Mouse (Mus musculus) cerebellum, adult 11 months (tissue): ENCODE data around the gene Smim24.

ENCODE experiments used
- DNase-seq: peaks from one replicate; pipeline ENCODE4 v3.0.0; 2022

Smim24 gene

DNA sequence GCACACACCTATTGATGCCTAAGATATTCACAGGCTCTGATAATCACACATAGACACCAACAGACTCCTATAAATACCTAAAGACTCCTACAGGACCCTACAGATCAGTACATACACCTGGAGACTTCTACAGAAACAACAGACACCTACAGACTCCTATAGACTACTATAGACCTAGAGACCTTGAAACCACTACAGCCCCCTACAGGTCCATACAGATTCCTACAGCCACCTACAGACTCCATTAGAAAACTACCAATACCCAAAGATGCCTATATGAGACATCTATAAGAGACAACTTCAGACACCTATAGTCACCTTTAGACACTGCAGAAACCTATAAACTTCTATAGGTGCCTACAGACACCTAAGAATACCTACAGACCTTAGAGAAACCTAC is 48.2 kb downstream of the Smim24 start:
- no peak for DNase-seq
